In the genomic region with DNA sequence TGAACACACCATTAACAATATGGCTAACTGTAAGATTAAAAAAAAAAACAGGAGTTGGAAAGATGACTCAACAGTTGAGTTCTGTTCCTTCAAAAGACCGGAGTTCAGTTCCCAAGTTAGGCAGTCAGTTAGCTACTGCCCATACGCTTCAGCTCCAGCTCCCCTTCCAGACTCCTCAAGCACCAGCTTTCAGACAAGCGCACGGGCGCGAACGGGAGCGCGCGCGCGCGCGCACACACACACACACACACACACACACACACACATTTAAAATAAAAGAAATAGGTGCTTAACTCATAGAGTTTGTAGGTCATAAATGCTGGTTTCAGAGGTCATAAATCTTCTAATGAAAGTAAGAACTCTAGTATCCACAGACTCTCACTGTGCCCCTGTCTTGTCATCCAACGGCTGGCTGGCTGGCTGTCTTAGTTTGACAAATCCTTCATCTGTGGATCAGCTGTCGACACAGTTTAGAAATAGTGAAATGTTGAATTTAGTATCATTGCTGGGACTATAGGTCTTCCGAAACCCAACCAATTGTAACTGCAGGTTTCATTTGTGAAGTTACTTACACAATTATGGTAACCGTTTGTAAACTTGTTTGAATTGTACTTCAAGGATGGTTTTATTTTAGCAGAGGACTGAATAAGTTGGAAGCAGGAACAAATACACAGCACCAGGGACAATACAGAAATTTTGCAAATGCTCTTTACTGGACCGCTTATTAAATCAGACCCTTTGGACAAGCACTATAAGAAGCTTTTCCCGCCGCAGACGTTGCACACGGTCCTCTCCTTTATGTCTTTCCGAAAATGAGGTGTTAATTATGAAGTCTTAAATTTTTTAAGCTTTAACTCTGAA, we compare ENCODE assay signal across 8 mouse cellular contexts. TPM values are rescaled to one million over a fixed set of nuclear protein-coding genes. Genes with fewer than 3 reads are reported as not detected.
DNase-seq lines count a peak whose midpoint lies in the region; ATAC-seq and TF ChIP-seq lines count a peak whose summit lies in the region.

No protein-coding gene starts in this region.

- no peaks in the 10 kb centered on the region for H3K9me3 ChIP-seq in megakaryocyte, embryonic 14.5 days
- H3K9me3 ChIP-seq in intestine, embryonic 16.5 days (ENCODE audit: control insufficient read depth, low read length): no peaks in the 10 kb centered on the region

- H3K9ac ChIP-seq in intestine, embryonic 16.5 days (ENCODE audit: low read depth, low read length): peak overlapping the region; percentile 56

- no peaks in the 10 kb centered on the region for H3K36me3 ChIP-seq in megakaryocyte, embryonic 14.5 days (replicated peaks; ENCODE audit: low read length)
- no peaks in the 10 kb centered on the region for H3K36me3 ChIP-seq in intestine, embryonic 16.5 days (ENCODE audit: control insufficient read depth, insufficient read depth, low read length)

- peak overlapping the region; percentile 63 for H3K4me2 ChIP-seq in intestine, embryonic 16.5 days (ENCODE audit: low read depth, low read length)

- H3K27ac ChIP-seq in intestine, embryonic 16.5 days (ENCODE audit: low read length): no peak overlapping the region; the same call in 1 of the 2 replicates
- no peak overlapping the region for H3K27ac ChIP-seq in olfactory bulb, adult 2 months (ENCODE audit: insufficient read depth, low read depth, low read length)

- peaks cover 33% of the 10 kb centered on the region for H3K4me1 ChIP-seq in megakaryocyte, embryonic 14.5 days
- H3K4me1 ChIP-seq in intestine, embryonic 16.5 days (ENCODE audit: control insufficient read depth, insufficient read depth, low read length): peaks cover 4% of the 10 kb centered on the region
- no peaks in the 10 kb centered on the region; the same call in 1 of the 2 replicates for H3K4me1 ChIP-seq in lung, adult 2 months (ENCODE audit: control insufficient read depth, insufficient read depth, low read length)
- H3K4me1 ChIP-seq in olfactory bulb, adult 2 months (ENCODE audit: control insufficient read depth, insufficient read depth, low read length): no peaks in the 10 kb centered on the region

- no peaks in the 10 kb centered on the region for H3K27me3 ChIP-seq in megakaryocyte, embryonic 14.5 days (replicated peaks)
- no peaks in the 10 kb centered on the region for H3K27me3 ChIP-seq in intestine, embryonic 16.5 days (replicated peaks; ENCODE audit: control insufficient read depth, insufficient read depth, low read length)

- no peak for TF ChIP-seq CTCF in lung, adult 2 months (IDR thresholded peaks at IDR 0.05; ENCODE audit: insufficient read depth, low read length)
- no peak for TF ChIP-seq CTCF in olfactory bulb, adult 2 months (IDR thresholded peaks at IDR 0.05; ENCODE audit: insufficient read depth, low read depth, low read length)

- no peak for ATAC-seq in megakaryocyte, adult 5-6 weeks (ENCODE audit: poor library complexity, severe bottlenecking)
- peak; percentile 31 for ATAC-seq in frontal cortex, adult (ENCODE audit: low TSS enrichment)
- peak; percentile 14; the same call in 1 of the 2 replicates for ATAC-seq in intestine, embryonic 16.5 days

- DNase-seq in cerebellum, adult 9-10 months: peak; percentile 76
- DNase-seq in lung, adult 2 months: peak; percentile 38
- no peak for DNase-seq in urinary bladder, postnatal 14 days (ENCODE audit: low spot score)

- TF ChIP-seq POLR2A in lung, adult 2 months (IDR thresholded peaks at IDR 0.05; ENCODE audit: borderline replicate concordance, extremely low read depth, low read depth, low read length): no peak
- no peak for TF ChIP-seq POLR2A in olfactory bulb, adult 2 months (IDR thresholded peaks at IDR 0.05; ENCODE audit: insufficient read depth, low read depth, low read length)

- peak overlapping the region; percentile 92 for H3K4me3 ChIP-seq in megakaryocyte, embryonic 14.5 days (replicated peaks)
- peak overlapping the region; percentile 57 for H3K4me3 ChIP-seq in intestine, embryonic 16.5 days (ENCODE audit: low read length)
- peak overlapping the region; percentile 70 for H3K4me3 ChIP-seq in lung, adult 2 months (replicated peaks; ENCODE audit: extremely low read depth, low read depth, low read length)
- peak overlapping the region; percentile 44 for H3K4me3 ChIP-seq in olfactory bulb, adult 2 months (ENCODE audit: insufficient read depth, low read depth, low read length)

- under 1% methylated on average over 24 of the region's 24 CpGs for WGBS in intestine, embryonic 16.5 days
- WGBS in lung, adult 2 months: under 1% methylated on average over 24 of the region's 24 CpGs
- under 1% methylated on average over 24 of the region's 24 CpGs for WGBS in olfactory bulb, adult 2 months

RNA-seq across cellular contexts. Expression of a gene that starts 16.2 kb away (rescaled TPM):
- not detected in 2 replicates for polyA plus RNA-seq in megakaryocyte, embryonic 14.5 days (2012; ENCODE audit: insufficient read depth, low replicate concordance)
- not detected in 2 replicates for total RNA-seq in megakaryocyte, adult 5-6 weeks (2015)
- total RNA-seq in megakaryocyte, adult 5-6 weeks (2017): not detected in 2 replicates
- polyA plus RNA-seq in intestine, embryonic 16.5 days (2015; fragmentation: Nextera tagmentation; extraction: Ambion mirVana): 0.07 and 0.11 TPM in 2 replicates
- polyA plus RNA-seq in lung, adult 2 months (2012; rRNA removed): not detected in 2 replicates
- polyA plus RNA-seq in olfactory bulb, adult 2 months (2012; ENCODE audit: insufficient read depth, insufficient read length, low replicate concordance, missing spikeins): not detected in 2 replicates

RNA-seq across cellular contexts. Expression of a gene that starts 25.8 kb away (rescaled TPM):
- 1.6 and 7.8 TPM in 2 replicates for polyA plus RNA-seq in megakaryocyte, embryonic 14.5 days (2012; ENCODE audit: insufficient read depth, low replicate concordance)
- total RNA-seq in megakaryocyte, adult 5-6 weeks (2015): 5.1 and 5.2 TPM in 2 replicates
- total RNA-seq in megakaryocyte, adult 5-6 weeks (2017): 6.8 and 11.2 TPM in 2 replicates
- 10.2 and 11.2 TPM in 2 replicates for polyA plus RNA-seq in intestine, embryonic 16.5 days (2015; fragmentation: Nextera tagmentation; extraction: Ambion mirVana)
- 2.7 and 3.3 TPM in 2 replicates for polyA plus RNA-seq in lung, adult 2 months (2012; rRNA removed)
- not detected in 2 replicates for polyA plus RNA-seq in olfactory bulb, adult 2 months (2012; ENCODE audit: insufficient read depth, insufficient read length, low replicate concordance, missing spikeins)

RNA-seq across cellular contexts. Expression of a gene that starts 39.2 kb away (rescaled TPM):
- not detected in 2 replicates for polyA plus RNA-seq in megakaryocyte, embryonic 14.5 days (2012; ENCODE audit: insufficient read depth, low replicate concordance)
- not detected in 2 replicates for total RNA-seq in megakaryocyte, adult 5-6 weeks (2015)
- not detected in 2 replicates for total RNA-seq in megakaryocyte, adult 5-6 weeks (2017)
- polyA plus RNA-seq in intestine, embryonic 16.5 days (2015; fragmentation: Nextera tagmentation; extraction: Ambion mirVana): 0.12 TPM in 2 replicates
- not detected in 2 replicates for polyA plus RNA-seq in lung, adult 2 months (2012; rRNA removed)
- polyA plus RNA-seq in olfactory bulb, adult 2 months (2012; ENCODE audit: insufficient read depth, insufficient read length, low replicate concordance, missing spikeins): not detected in 2 replicates
